Mouse (Mus musculus) CD8-positive naive resting alpha-beta T cell, adult 2 months (primary cell): ENCODE measurements around the gene Cnot8.

Experiments
- DNase-seq, 2 experiments: peaks; one replicate each; pipeline ENCODE4 v3.0.0; 2022; ENCODE audit warnings: low read depth in 2 of 2, low spot score in 2 of 2

Gene Cnot8

GRCm38 (mm10) chr11:58146241-58146640 is 42.3 kb downstream of the Cnot8 start:
- no peak for DNase-seq

- DNase-seq: no peak
These were observed 51.5 kb downstream of the Cnot8 start for GRCm38 (mm10) chr11:58155458-58155857.

GRCm38 (mm10) chr11:58156871-58157270 is 52.9 kb downstream of the Cnot8 start:
- no peak for DNase-seq

- DNase-seq: no peak
These were observed 61.1 kb downstream of the Cnot8 start for GRCm38 (mm10) chr11:58165072-58165471.

- DNase-seq: no peak
These were observed 63.8 kb downstream of the Cnot8 start for GRCm38 (mm10) chr11:58167822-58168166.
